Mouse (Mus musculus) intestine, embryonic 14.5 days (tissue): ENCODE data around the gene Sema4g. TPM values are rescaled to one million over a fixed set of nuclear protein-coding genes. Genes with fewer than 3 reads are reported as not detected.
A peak's percentile ranks its signal among the peaks of the same experiment; 100 is the strongest.

Source experiments
- ATAC-seq: fragments of 200-750 bp; cut with Nextera tagmentation; replicated peaks from 2 replicates; pipeline ENCODE4 v1.8.0; 2017; ENCODE audit warnings: low read depth, moderate number of reproducible peaks, moderate TSS enrichment, moderate library complexity; ENCODE audit not compliant: low FRiP score, low TSS enrichment
- DNase-seq: peaks from one replicate; pipeline ENCODE4 v3.0.0-alpha.2; 2018; ENCODE audit warnings: low spot score
- H3K27ac ChIP-seq: fragments of 300-500 bp; sonication (generic); 2 replicates; pipeline ENCODE4 v1.5.1; 2014; ENCODE audit warnings: low read depth, mild to moderate bottlenecking, control low read depth
- H3K27me3 ChIP-seq: fragments of 300-500 bp; sonication (generic); replicated peaks from 2 replicates; pipeline ENCODE4 v1.6.1; 2014; ENCODE audit warnings: low read length, control low read depth; ENCODE audit not compliant: control insufficient read depth, insufficient read depth
- H3K36me3 ChIP-seq: fragments of 300-500 bp; sonication (generic); 2 replicates; pipeline ENCODE4 v1.6.1; 2014; ENCODE audit warnings: low read length, control low read depth; ENCODE audit not compliant: control insufficient read depth, insufficient read depth
- H3K4me1 ChIP-seq: fragments of 300-500 bp; sonication (generic); replicated peaks from 2 replicates; pipeline ENCODE4 v1.6.1; 2014; ENCODE audit warnings: low read length, control low read depth, mixed read lengths; ENCODE audit not compliant: control insufficient read depth, insufficient read depth
- H3K4me2 ChIP-seq: fragments of 300-500 bp; sonication (generic); 2 replicates; pipeline ENCODE4 v1.6.1; 2014; ENCODE audit warnings: low read length
- H3K4me3 ChIP-seq: fragments of 300-500 bp; sonication (generic); 2 replicates; pipeline ENCODE4 v1.5.1; 2014; ENCODE audit warnings: low read depth, low read length, control low read depth, mixed read lengths
- H3K9ac ChIP-seq: fragments of 300-500 bp; sonication (generic); 2 replicates; pipeline ENCODE4 v1.6.1; 2014; ENCODE audit warnings: mild to moderate bottlenecking, low read length
- H3K9me3 ChIP-seq: fragments of 300-500 bp; sonication (generic); 2 replicates; pipeline ENCODE4 v1.6.1; 2016; ENCODE audit warnings: low read length, control low read depth; ENCODE audit not compliant: control insufficient read depth
- WGBS: fragments of 180-500 bp; shearing (Covaris S2); extraction: QIAGEN DNeasy Blood & Tissue Kit; methylation state at CpG from one replicate; pipeline ENCODE4 v1.1.7; 2014; 5-methylcytosine and 5-hydroxymethylcytosine counted together
- polyA plus RNA-seq: library from polyadenylated mRNA; unstranded; fragments of >200 nt; fragmentation: Nextera tagmentation; extraction: Ambion mirVana; gene quantifications from 2 replicates; pipeline ENCODE4 v1.2.1, GENCODE M21; 2014

Sema4g gene
- polyA plus RNA-seq, 1 experiment from 2014 or later: 16.3 TPM

- H3K27me3 ChIP-seq: no peaks in the 10 kb centered on the region
- ATAC-seq (peak; percentile 3; the same call in 1 of the 2 replicates), DNase-seq (peak; percentile 74)
- H3K27ac ChIP-seq: peak overlapping the region; percentile 97
- peaks cover 22% of the 10 kb centered on the region for H3K36me3 ChIP-seq
- H3K4me1 ChIP-seq: peaks cover 48% of the 10 kb centered on the region
- under 1% methylated on average over 34 of the region's 34 CpGs for WGBS
- peak overlapping the region; percentile 75 for H3K9ac ChIP-seq
- peak overlapping the region; percentile 97 for H3K4me2 ChIP-seq
- no peaks in the 10 kb centered on the region for H3K9me3 ChIP-seq
- peak overlapping the region; percentile 56 for H3K4me3 ChIP-seq
Measured at GRCm38 (mm10) chr19:45015518-45016281, 26.8 kb downstream of the Sema4g start.

DNA sequence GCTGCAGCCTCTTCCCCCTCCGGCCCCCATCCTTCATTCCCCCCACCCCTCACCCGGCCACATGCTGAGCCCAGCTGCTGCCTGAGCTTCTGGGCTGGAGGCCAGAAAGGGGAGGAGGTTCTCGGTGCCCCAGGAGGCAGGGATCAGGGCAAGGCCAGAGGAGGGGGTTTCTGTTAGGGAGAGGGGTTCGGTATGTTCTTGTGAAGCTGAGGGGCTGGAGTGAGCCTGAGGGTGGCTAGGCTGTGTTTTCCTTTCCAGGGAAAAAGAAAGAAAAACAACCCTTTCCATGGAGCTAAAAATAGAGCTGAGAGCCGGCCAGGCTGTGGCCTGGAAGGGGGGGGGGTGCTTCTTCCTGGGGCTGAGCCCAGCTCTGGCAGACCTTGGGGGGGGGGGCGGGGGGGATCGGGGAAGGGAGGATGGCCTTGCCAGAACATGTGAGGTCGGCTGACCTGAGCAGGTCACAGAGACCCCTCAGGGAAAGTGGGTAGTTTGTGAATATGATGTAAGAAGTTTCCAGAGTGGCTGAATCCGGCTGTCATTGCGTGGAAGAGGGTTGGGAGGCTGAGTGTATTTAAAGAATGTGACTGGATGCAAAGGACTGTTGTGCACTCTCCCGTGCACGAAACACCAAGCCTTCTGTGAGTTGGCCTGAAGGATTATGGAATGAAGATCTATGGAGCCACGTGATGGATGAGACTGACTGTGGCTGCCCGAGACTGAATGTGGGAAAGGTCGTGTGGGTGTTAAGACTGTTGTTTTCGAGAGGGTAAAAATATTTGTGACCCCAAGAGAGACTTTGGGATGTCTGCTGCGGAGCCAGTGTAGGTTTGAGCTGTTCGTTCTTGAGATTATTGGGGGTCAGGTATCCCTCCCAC, 27.7 kb downstream of the Sema4g start:
- DNase-seq (peak; percentile 87), ATAC-seq (peak; percentile 16; the same call in 1 of the 2 replicates)
- H3K4me1 ChIP-seq: peaks cover 56% of the 10 kb centered on the region
- H3K27me3 ChIP-seq: no peaks in the 10 kb centered on the region
- H3K27ac ChIP-seq: peak overlapping the region; percentile 97
- H3K4me3 ChIP-seq: peak overlapping the region; percentile 56
- H3K9ac ChIP-seq: peak overlapping the region; percentile 75
- H3K36me3 ChIP-seq: peaks cover 20% of the 10 kb centered on the region
- H3K9me3 ChIP-seq: no peaks in the 10 kb centered on the region
- 2% methylated on average over 17 of the region's 18 CpGs for WGBS
- peak overlapping the region; percentile 97 for H3K4me2 ChIP-seq

DNA sequence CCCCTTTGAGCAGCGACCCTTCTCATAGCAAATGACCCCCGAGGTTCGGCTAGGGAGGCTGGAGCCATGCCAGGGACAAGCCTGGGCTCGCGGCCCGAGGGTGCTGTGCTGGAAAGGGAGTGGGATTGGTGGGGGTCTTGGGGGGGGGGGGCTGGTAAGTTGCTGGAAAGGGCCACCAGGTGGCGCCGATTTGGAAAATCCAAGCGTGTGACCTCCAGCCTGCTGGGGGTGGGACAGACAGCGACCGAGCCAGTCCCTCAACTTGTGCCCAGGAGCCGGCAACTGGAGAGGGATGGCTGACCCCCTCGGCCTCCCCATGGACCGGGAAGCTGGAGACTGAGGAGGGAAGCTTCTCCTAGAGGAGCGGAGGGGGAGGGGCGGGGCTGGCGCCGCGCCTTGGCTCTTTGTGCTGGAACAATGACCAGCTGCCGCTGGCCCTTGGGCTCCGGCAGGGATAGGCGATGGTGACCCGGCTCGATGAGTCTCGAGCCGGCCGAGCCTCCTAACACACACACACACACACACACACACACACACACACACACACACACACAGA, 28.4 kb downstream of the Sema4g start:
- Histone ChIP-seq H3K27ac (peak overlapping the region; percentile 97), H3K4me2 (peak overlapping the region; percentile 97), H3K36me3 (peaks cover 20% of the 10 kb centered on the region), H3K9me3 (no peaks in the 10 kb centered on the region), H3K9ac (peak overlapping the region; percentile 75), H3K27me3 (no peaks in the 10 kb centered on the region), H3K4me1 (peaks cover 62% of the 10 kb centered on the region), H3K4me3 (peak overlapping the region; percentile 56)
- WGBS: under 1% methylated on average over 20 of the region's 27 CpGs
- peak; percentile 88 for DNase-seq
- peak; percentile 48 for ATAC-seq

DNA sequence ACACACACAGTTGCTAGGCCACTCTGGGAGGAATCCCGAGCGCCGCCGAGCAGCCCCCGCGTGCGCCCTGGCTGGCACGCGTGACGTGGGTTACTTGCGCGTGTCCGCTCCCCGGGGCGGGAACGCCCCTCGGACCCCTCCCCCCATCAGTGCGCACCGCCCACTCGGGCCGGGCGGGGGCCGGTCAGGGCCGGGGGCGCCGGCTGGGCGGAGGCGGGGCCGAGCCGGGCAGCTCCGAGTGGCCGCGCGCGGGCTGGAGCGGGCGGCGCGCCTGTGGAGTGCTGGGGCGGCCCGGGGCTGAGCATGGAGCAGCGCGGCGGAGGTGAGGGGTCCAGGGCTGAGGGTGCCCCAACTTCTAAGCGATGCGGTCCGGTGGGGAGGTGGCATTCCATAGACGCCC, 29.0 kb downstream of the Sema4g start:
- Histone ChIP-seq H3K27ac (peak overlapping the region; percentile 97), H3K4me2 (peak overlapping the region; percentile 97), H3K4me3 (peak overlapping the region; percentile 56), H3K27me3 (no peaks in the 10 kb centered on the region), H3K36me3 (peaks cover 23% of the 10 kb centered on the region), H3K9me3 (no peaks in the 10 kb centered on the region), H3K9ac (peak overlapping the region; percentile 75), H3K4me1 (peaks cover 59% of the 10 kb centered on the region)
- DNase-seq (peak; percentile 91), ATAC-seq (peak; percentile 68)
- under 1% methylated on average over 42 of the region's 48 CpGs for WGBS

- Histone ChIP-seq H3K9ac (peak overlapping the region; percentile 75), H3K4me1 (peaks cover 55% of the 10 kb centered on the region), H3K9me3 (no peaks in the 10 kb centered on the region), H3K27ac (peak overlapping the region; percentile 97), H3K4me2 (peak overlapping the region; percentile 97), H3K36me3 (peaks cover 24% of the 10 kb centered on the region), H3K4me3 (peak overlapping the region; percentile 56), H3K27me3 (no peaks in the 10 kb centered on the region)
- DNase-seq: peak; percentile 76
- WGBS: 0% methylated on average over 13 of the region's 13 CpGs
- no peak for ATAC-seq
Measured at GRCm38 (mm10) chr19:45018351-45018831, 29.5 kb downstream of the Sema4g start.

DNA sequence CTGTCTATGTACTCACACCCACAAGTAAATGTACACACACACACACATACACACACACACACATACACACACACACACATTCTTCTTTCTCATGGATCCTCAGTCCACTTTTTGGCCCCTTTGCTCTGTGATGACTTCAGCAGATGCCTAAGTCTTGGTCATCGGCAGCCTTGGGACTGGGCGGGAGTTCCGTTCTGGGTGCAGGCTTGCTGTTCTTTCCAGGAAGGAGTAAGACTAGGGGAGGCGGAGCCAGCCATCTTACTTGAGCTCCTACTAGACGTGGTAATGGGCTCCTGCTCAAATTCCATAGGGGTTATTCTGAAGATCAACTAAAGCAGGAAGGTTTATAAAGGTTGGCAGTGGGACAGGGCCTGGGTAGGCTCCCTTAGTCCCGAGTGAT, 31.4 kb downstream of the Sema4g start:
- Histone ChIP-seq H3K4me3 (no peak overlapping the region), H3K9ac (no peak overlapping the region)

GRCm38 (mm10) chr19:45021362-45021761, 32.5 kb downstream of the Sema4g start:
- no peak overlapping the region for H3K27ac ChIP-seq
- H3K4me1 ChIP-seq: peaks cover 38% of the 10 kb centered on the region
- H3K4me2 ChIP-seq: no peak overlapping the region
- ATAC-seq (no peak), DNase-seq (no peak)
- 0 out of 2 replicates have a peak overlapping the region, but pooled peaks have one; percentile 13 for H3K9ac ChIP-seq
- no peaks in the 10 kb centered on the region for H3K9me3 ChIP-seq
- H3K36me3 ChIP-seq: peaks cover 51% of the 10 kb centered on the region
- no peak overlapping the region for H3K4me3 ChIP-seq
- 85% methylated on average over 15 of the region's 15 CpGs for WGBS
- no peaks in the 10 kb centered on the region for H3K27me3 ChIP-seq

More for the DNA sequence above, 31.4 kb downstream of the Sema4g start:
- DNase-seq: no peak
- ATAC-seq: no peak
- Histone ChIP-seq H3K36me3 (peaks cover 41% of the 10 kb centered on the region), H3K9me3 (no peaks in the 10 kb centered on the region), H3K4me2 (peak overlapping the region; percentile 97), H3K27ac (no peak overlapping the region; the same call in 1 of the 2 replicates), H3K27me3 (no peaks in the 10 kb centered on the region), H3K4me1 (peaks cover 38% of the 10 kb centered on the region)
- 54% methylated on average over 6 of the region's 6 CpGs for WGBS

- Histone ChIP-seq H3K4me2 (no peak overlapping the region), H3K4me3 (no peak overlapping the region), H3K36me3 (peaks cover 77% of the 10 kb centered on the region), H3K27me3 (no peaks in the 10 kb centered on the region), H3K9me3 (no peaks in the 10 kb centered on the region), H3K9ac (no peak overlapping the region), H3K27ac (no peak overlapping the region), H3K4me1 (peaks cover 38% of the 10 kb centered on the region)
- ATAC-seq: no peak
- DNase-seq: no peak
- WGBS: 82% methylated on average over 11 of the region's 11 CpGs
Measured at GRCm38 (mm10) chr19:45023993-45024392, 35.1 kb downstream of the Sema4g start.
